Mouse (Mus musculus): ENCODE data around the gene Oxct2a.
"Not testable (repeated sequence)": the region's sequence is repeated elsewhere in the genome, so short reads cannot be mapped to it uniquely, and the experiment has no call there.

Oxct2a gene

DNA sequence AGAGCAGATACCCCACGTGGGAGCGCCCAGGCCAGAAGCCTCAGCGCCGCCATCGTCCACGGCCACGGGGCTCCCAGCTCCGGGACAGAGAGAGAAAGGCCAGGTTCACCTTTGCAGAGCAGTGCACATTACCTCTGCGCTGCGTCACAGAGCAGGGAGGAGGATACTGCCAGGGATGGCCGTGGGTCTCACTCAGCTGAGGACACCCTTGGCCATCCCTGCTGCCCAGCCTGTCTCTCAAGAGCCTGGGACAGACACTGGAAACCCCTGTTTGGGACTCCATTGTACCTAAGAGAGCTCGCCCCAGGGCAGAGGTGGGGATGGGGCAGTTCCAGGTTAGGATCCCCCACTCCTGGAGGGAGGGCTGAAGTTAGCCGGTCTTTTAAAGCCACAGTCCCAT is at the start of gene Oxct2a:
Gene Oxct2a (minus strand): TSS at position 101 of the 400 bp plus-strand sequence.
- DNase-seq (ENCODE audit: low spot score in 2 of 2): no peak

DNA sequence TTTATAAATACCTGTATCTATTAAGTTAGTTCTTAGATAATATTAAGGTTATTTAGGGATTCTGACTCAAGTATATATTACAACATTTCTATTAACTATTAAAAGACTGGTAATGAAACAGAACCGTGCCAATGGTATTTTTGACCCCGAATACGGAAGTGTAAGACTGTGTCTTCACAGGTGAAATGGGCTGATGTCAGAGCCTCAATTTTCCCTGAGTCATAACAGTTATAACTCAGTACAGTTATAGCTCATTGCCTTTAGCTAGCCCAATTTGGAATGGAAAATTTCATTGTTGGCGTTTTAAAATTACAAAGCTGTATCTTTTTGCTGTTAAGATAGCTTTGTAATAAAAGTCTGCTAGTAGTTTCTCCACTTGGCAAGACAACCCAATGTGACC is 40.1 kb upstream of the Oxct2a start:
- no peak for DNase-seq (ENCODE audit: low spot score in 2 of 2)

DNA sequence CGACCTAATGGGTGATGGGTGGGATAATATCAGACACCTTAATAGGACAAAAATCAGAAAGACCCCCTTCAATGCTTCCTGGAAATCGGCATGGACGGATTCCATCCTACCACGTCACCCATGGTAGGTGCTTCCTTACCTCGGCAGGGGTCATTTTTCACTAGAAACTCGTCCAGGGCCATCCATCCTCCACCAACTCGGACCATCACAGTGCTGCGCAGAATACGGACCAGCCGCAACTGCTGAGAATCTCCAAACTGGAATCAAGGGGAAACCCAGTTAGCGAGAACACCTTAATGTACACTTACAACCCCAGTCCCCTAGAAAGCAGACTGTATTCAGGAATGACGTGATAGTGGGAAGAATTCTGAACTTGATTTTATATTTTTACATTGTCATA is 37.3 kb upstream of the Oxct2a start:
- DNase-seq (ENCODE audit: low spot score in 2 of 2): no peak

DNA sequence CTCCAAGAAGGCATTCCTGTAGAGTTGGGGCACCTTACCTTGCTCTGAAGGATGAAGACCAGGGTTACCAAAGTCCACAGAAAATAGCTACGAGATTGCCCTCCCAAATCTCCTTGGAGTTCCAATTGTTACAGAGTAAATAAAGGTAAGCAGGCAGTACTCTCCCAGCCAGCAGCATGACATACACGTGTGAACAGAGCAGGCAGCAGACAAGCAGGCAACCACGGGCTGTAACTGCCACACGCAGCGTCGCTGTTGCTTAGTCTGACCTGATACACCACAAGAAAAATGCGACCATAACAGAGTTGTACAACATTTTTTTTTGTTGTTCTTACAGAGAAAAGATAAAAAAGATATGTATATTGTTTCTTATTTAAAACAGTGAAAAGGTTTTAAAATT is 35.2 kb upstream of the Oxct2a start:
- no peak for DNase-seq (ENCODE audit: low spot score in 2 of 2)

DNA sequence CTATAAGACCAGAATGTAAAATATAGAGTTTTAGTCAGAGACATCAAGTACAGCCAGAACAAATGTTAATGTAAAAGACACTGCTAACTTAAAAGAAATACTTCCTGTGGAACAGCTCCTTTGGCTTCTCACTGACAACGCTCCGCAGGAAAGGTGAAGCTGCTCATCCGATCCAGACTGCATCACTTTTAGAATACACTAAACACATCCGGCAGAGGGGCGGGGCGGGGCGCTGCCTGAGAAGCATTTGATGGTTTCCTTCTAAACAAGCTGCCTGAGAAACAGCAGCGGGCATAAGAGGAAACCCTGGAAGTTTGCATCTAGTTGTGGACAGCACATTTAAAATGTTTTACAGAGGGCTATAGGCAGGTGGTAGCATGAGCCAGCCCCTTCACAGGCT is 32.5 kb upstream of the Oxct2a start:
- DNase-seq (ENCODE audit: low spot score in 2 of 2): no peak

DNA sequence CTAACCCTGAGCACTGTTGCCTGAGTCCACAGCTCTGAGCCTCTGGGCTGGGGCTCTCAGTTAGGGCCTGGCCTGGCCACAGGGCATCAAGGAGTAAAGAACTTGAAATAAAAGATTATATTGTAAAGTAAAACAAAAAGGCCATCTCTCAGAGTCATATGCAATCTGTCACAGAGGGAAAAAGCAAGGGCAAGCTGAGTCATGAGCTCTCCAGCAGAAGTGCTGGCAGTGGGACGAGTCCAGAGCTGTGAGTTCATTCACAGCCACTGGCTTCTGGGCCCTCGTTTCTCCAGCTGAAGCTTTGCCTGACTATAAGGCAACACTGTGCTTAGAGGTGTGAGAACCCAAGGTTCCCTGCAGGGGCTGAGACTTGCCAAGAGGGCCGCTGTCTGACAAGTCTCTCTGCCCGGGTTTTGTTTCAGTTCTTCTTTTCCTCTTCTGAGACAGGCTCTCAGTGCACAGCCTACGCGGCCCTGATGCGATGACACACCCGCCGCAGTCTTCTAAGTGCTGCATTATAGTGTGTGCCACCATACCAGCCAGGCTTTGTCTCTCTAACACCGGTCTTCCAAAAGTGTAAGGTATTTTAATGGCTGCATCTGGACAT is 29.9 kb upstream of the Oxct2a start:
- no peak for DNase-seq (ENCODE audit: low spot score in 2 of 2)

DNA sequence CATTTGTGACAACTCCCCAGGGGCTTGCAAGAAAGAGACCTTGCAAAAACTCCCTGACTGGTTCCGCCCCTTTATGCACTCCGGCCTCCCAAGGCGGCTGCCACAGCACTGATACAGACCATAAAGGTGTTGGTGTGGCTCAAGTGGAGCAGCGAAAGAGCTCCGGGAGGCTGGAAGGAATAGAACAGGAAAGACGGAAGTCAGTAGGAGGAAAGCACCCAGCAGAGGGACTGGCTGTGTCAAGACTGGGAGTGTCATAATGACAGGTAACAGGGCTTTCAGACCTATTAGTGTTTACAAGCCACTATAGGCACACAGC is 20.0 kb upstream of the Oxct2a start:
- no peak for DNase-seq (ENCODE audit: low spot score in 2 of 2)

DNA sequence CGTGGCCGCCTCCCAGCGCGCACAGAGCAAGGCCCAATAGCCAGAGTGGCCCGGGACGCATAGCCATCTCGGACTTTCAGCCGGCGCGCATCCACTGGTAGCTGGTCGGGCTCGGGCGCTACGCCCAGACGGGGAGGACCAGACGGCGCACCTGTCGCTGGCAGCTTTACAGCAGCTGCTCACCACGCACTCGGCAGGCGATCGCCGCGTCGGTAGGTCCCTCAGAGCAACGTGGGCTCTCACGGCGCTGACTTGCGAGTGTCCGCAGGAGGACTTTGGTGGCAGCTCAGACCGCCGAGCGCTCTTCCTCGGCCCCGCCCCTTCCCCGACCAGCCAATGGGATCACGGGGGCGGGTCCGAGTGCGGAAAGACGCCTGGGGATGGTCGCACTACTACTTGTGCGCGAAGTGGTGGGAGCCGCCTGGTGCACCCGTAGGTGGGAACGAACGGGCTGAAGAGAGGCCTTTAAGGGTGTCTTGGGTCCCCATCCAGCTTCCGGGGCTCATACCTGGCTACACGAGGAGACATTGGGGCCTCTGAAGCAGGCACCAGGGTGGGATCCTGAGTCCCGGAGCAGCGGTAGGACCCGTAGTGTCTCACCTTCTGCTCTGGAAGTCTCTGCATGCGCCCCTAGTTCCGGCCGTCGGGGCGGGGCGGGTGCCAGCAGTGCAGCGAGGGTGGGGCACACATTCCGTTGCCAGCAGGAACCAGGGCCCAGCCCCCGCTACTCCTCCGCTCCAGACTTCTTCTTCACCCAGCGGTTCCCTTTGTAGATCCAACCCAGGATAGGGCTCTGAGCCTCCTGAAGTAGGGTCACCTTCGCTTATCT is 19.4 kb upstream of the Oxct2a start, which contains the start of gene Bmp8a:
Gene Bmp8a (minus strand): TSS at position 611 of the 829 bp plus-strand sequence.
- no peak for DNase-seq (ENCODE audit: low spot score in 2 of 2)

DNA sequence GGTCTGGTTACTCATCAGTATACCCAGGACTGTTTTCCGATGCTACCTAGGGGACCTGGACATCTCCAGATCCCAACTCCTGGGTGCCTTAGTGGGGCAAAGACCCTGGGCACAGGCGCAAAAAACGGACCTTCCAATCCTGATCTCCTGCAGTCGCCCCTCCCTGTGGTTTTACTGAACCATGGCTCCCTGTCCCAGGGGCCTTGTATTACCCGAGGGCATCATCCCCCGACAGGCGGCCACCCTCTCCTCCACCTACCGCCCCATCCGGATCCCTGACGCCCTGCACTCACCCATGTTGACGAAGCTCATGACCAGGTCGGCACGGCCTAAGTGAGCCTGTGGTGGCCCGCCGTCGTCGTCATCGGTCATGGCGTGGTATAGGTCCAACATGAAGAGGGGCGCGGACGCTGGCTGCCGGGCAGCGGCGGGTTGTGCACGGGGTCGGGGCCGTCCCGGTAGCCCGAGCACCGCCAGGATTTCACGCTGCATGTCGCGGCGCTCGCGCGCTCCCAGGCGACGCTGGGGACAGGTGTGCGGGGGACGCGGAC is 18.7 kb upstream of the Oxct2a start:
- no peak for DNase-seq (ENCODE audit: low spot score in 2 of 2)

DNA sequence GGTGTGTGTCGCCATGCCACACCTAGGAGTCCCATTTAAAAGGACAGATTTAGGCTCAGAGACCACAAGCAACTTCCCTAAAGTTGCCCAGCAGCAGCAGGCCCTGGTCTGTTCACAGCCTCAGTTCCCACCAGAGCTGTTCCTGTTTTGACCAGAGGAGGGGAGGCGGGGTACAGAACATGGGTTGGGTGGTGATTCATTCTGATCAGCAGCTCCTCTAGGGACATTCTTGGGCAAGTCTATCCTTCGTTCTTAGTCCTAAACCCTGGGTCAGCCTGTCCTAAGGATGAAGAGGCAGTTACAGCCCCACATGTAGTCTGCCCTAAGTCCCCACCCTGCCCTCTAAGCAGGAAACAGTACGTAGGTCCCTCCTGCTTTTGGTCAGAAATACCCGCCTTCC is 16.8 kb upstream of the Oxct2a start:
- DNase-seq (ENCODE audit: low spot score in 2 of 2): no peak

DNA sequence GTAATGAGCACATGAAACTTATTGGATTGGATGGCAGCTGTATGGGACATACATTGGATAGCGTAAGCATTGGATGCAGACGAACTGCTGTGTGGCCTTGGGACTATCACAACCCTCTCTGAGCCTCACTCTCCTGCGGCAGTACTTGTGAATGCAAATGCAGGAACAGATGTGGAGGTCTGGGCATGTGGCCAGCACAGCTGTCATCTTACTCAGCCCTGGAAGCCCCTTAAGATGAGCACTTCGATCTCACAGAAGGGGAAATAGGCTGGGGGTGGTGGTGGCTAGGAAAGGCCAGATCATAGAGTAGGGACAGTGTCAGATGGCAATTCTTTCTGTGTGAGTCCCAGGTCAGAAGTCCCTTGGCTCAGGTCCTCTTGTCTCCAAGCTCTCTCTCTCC is 14.3 kb upstream of the Oxct2a start:
- no peak for DNase-seq (ENCODE audit: low spot score in 2 of 2)

DNA sequence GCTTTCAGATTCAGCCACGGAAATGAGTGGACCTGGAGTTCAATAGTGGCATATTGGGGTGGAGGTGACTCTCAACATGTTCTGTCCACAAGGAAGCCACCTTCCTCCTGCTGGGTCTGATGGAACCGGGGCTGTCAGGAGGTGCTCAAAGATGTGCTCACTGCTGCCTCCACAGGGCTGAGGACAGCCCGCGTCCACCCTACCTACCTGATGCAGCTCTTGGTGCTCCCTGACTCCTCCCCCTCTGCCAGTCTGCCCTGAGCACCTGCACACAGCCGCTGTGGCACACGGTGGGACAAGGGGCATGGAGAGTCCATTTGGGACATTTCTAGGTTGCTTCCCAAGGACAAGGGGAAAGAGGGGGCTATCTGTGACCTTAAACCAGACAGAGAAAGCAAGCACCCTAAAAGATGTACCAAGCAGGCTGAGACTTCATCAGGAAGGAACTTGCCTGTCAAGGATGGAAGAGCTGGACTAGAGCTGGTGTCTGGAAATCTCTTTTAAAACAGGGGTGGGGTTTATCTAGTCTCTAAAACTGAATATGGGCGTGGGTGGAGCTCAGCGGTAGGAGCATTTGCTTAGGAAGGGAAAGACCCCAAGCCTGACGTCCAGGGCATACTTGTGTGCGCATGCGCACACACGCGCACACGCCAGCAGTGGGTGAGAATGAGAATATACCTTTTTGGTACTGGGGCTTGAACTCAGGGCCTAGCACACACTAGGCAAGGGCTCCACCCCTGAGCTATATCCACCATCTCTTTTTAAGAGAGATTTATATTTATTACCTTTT is 12.6 kb upstream of the Oxct2a start:
- no peak for DNase-seq (ENCODE audit: low spot score in 2 of 2)

DNA sequence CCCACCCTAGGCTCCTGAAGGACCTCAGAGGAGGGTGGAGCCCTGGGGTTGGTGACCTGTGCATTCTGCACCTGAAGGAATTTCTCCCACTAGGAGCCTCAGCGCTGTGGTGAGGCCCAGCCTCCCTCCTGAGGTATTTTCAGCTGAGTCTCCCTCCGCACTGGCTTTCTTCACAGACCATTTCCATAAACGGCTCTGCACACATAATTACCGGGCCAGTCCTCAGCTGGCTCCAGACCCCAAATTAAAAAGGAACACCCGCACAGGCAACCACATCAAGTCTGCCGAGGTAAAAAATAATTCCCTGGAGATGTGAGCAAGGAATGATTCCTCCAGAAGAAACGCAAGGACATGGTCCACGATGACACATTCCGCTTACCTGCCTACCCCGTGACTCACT is 11.8 kb upstream of the Oxct2a start:
- not testable (repeated sequence) for DNase-seq (ENCODE audit: low spot score in 2 of 2)

DNA sequence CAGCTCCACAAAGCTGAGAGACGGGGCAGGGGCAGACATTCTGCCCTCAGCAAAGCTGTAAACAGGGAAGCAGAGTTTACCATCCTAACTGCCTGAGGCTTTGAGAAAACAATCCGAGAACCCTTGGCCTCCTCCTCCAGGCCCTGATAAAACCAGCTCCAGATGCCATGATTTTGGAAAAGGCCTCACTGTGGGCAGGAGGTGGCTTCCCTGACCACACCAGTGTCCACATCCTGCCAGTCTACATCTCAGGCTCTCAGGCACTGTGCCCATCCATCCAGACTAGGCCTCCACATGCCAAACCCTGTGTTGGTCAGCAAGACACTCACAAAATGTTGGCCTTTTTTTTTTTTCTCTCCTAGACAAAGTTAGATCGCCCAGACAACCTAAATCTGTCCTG is 10.7 kb upstream of the Oxct2a start:
- no peak for DNase-seq (ENCODE audit: low spot score in 2 of 2)

DNA sequence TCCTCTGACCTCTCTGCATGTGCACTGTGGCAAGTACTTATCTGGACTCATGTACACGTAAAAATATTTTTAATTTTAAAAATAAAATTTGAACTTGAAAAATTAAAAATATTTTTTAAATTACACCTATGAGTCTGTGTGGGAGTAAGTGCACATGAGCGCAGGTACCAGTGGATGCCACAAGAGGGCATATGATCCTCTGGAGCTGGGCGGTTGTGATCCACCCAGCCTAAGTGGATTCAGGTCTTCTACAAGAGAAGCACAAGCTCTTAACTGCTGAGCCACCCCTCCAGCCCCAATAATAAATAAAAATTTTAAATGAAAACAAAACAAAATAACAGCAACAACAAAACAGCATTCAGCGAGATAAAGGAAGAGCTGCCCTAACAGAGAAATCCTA is 9.7 kb upstream of the Oxct2a start:
- no peak for DNase-seq (ENCODE audit: low spot score in 2 of 2)

DNA sequence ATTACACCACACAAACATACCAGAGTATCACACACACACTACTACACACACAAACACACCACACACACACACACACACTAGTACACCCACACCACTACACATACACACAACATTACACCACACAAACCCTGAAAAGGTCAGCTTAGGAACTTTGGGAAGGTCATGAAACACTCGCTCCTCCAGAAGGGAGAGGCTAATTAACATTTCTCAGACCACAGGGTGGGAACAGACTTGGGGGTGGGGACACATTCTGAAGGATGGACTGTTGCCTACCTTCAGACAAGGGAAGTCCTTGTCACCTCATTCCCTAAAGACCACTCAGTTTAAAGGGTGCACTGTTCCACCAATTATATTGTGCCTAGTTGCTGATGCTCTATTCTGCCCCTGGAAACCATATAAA is 8.5 kb upstream of the Oxct2a start:
- DNase-seq (ENCODE audit: low spot score in 2 of 2): not testable (repeated sequence)

DNA sequence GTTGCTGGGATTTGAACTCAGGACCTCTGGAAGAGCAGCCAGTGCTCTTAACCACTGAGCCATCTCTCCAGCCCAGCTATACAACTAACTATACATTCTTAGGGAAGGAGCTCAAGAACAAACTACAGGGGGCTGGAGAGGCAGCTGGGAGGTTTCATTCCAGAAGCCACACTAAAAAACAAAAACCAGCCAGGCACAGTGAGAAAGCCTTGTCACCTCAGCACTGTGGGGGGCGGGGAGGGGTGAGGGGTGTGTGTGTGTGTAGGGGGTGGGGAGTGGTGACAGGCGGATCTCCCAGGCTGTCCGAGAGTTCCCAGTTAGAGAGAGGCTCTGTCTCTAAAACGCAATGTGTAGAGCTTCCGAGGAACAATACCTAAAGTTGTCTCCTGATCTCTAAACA is 7.9 kb upstream of the Oxct2a start:
- no peak for DNase-seq (ENCODE audit: low spot score in 2 of 2)

DNA sequence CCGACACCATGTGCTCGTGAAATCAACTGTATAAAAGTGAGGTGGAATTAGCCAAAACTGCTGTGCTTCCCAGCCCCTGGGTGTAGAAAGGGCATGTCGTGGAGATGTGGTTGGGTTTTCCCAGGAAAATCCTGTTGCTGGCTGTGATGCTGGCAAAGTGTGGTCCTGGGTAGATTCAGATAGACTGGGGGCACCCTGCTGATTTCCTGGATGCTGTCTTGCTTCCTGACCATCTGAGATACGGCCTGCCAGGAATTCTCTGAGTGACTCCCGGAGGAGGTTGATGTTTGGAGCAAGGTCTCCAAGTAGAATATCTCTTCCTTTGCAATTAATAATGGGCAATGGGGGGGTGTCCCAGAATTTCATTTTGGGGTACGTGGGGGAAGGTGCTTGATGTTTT is 5.5 kb upstream of the Oxct2a start:
- DNase-seq (ENCODE audit: low spot score in 2 of 2): no peak

DNA sequence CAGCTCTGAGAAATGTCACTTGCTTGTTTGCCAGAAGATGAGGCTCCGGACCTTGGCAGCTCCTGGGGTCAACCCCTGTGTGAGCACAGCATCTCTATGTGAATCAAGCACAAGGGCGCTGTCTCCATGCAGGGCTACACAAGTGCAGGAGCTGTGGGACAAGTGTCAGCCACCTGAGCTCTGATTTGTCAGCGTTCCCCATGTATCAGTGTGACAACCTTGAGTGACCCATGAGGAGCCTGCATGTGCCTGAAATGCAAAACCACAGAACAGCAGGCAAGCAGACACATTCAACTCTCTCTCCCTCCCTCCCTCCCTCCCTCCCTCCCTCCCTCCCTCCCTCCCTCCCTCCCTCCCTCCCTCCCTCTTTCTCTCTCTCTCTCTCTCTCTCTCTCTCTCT is 4.2 kb upstream of the Oxct2a start:
- DNase-seq (ENCODE audit: low spot score in 2 of 2): no peak

DNA sequence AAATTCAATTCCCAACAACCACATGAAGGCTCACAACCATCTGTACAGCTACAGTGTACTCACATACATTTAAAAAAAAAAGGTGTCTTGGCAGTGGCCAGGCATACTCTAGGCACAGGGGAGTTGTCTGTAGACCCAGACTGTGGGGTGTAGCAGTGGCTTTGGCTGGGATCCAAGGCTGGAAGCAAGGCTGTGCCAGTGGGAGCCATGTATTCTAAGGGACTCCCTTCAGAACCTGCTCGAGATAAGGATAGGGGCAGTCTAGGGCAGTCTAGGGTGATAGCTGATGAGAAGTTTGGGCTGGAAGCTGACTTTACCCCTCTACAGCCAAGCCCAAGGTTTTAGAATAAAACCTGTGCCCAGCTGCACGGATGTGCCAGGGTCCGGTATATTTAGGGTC is 2.7 kb upstream of the Oxct2a start:
- no peak for DNase-seq (ENCODE audit: low spot score in 2 of 2)

DNA sequence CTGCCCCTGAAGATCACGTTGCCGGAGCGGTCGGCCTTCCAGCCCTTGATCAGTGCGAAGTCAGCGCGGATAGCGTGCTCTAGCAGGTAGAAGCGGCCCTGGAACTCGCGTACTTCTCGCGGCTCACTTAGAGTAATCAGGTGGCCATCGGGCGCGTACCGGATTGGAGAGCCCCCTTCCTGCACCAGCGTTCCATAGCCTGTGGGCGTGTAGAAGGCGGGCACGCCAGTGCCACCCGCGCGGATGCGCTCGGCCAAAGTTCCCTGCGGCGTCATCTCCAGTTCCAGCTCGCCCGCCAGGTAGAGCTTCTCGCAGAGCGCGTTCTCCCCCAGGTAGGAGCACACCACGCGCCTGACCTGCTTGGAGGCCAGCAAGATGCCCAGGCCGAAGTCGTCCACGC is 524 bp downstream of the Oxct2a start:
- not testable (repeated sequence) for DNase-seq (ENCODE audit: low spot score in 2 of 2)

DNA sequence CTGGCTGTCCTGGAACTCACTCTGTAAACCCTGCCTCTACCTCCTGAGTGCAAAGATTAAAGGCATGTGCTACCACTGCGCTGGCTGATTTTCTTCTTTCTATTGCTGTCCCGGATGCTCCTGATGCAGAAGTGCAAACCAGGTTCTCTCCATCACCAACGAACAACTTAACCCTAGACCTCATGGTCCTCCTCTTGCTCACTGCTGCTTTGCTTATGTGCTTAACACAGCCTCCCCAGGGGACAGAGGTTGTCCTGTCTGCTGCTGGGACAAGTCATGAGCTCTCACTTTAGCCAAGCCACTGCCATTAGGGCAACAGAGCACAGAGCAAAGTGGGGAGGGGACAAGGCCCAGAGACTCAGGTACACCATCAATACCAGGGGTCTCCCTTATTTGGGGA is 8.9 kb downstream of the Oxct2a start:
- DNase-seq (ENCODE audit: low spot score in 2 of 2): no peak

DNA sequence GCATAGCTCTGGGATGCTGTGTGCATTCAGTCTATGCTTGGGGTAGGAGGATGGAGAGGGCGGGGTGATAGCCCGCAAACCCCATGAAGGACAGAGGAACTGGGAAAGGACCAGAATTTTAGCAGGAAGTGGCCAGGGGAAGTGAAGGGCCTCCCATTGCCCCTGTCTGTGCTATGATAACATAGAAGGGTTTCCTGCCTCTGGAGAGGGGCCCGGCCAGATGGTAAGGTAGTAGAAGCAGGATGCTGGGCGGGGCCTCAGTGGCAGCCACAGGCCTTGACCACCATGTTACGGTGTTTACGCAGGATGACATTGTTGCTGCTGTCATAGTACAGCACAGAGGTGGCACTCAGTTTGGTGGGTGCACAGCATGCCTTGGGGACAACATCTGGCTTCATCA is 10.4 kb downstream of the Oxct2a start:
- DNase-seq (ENCODE audit: low spot score in 2 of 2): no peak
